Mouse (Mus musculus) olfactory bulb, adult 2 months (tissue): ENCODE data around the gene Mgat5. TPM values are rescaled to one million over a fixed set of nuclear protein-coding genes. Genes with fewer than 3 reads are reported as not detected.

Experiments
- H3K27ac ChIP-seq: fragments of 200-500 bp; 2 replicates; pipeline ENCODE4 v1.5.1; 2012; ENCODE audit warnings: low read depth, low read length; ENCODE audit not compliant: insufficient read depth
- H3K4me1 ChIP-seq: fragments of 200-500 bp; 2 replicates; pipeline ENCODE4 v1.6.1; 2012; ENCODE audit warnings: low read length; ENCODE audit not compliant: control insufficient read depth, insufficient read depth
- H3K4me3 ChIP-seq: fragments of 200-500 bp; 2 replicates; pipeline ENCODE4 v1.5.1; 2012; ENCODE audit warnings: mild to moderate bottlenecking, low read depth, low read length, moderate library complexity; ENCODE audit not compliant: insufficient read depth
- CTCF ChIP-seq: fragments of 200-500 bp; IDR thresholded peaks from 2 replicates; pipeline ENCODE4 v1.5.1; 2012; ENCODE audit warnings: low read depth, mild to moderate bottlenecking, low read length, moderate library complexity; ENCODE audit not compliant: insufficient read depth
- POLR2A ChIP-seq: fragments of 200-500 bp; IDR thresholded peaks from 2 replicates; pipeline ENCODE4 v1.6.1; 2012; ENCODE audit warnings: mild to moderate bottlenecking, low read depth, low read length, moderate library complexity; ENCODE audit not compliant: insufficient read depth
- WGBS: fragments of 180-500 bp; shearing (Covaris S2); methylation state at CpG from one replicate; pipeline ENCODE4 v1.1.7; 2018; 5-methylcytosine and 5-hydroxymethylcytosine counted together
- polyA plus RNA-seq: library from polyadenylated mRNA; stranded (reverse); fragments of >200 nt; gene quantifications from 2 replicates; pipeline ENCODE4 v1.2.4, GENCODE M21; 2012; ENCODE audit warnings: low replicate concordance; ENCODE audit not compliant: missing spikeins, insufficient read depth, insufficient read length

The Mgat5 gene
- polyA plus RNA-seq, 1 experiment = 101 TPM

DNA sequence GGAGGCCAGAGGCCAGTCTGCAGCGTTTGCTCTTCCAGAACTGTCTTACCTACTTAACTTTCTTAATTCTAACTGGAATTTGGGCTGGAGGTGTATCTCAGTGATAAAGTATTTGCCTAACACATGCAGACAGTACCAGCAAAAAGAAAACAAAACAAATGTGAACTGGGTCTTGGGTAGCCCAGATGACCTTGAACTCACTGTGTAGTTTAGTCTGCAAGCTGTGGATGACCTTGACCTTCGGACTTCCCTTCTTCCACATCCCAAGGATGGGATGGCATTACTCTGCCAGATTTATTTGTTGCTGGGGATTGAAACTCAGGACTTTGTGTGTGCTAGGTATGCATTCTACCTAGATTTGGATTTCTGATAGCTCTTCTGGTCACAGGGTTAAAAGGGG, 24.2 kb downstream of the Mgat5 start:
- TF ChIP-seq CTCF (no peak), POLR2A (no peak)
- no peaks in the 10 kb centered on the region for H3K4me1 ChIP-seq

DNA sequence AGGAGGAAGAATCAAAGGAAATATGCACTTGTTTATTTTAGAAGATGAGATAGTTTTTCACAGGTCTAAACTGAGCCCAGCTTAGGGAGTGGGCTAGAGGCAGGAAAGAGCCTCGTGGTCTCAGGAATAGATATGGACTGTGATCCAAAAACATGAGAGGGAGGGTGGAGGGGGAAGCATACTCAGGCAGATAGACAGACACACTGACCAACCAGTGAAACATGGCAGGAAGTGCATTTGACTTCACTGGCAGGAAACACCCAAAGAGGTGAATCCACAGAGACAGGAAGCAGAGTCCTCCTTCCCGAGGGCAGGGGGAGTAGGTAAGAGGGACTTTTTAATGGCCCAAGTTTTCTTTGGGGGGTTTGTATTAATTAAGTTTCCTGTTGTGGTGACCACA, 25.7 kb downstream of the Mgat5 start:
- H3K4me1 ChIP-seq = no peaks in the 10 kb centered on the region
- no peak overlapping the region for H3K4me3 ChIP-seq
- no peak overlapping the region for H3K27ac ChIP-seq
- WGBS = 75% methylated on average over 2 of the region's 2 CpGs
- no peak for TF ChIP-seq POLR2A
- no peak for TF ChIP-seq CTCF

More for the DNA sequence above, 24.2 kb downstream of the Mgat5 start:
- H3K4me3 ChIP-seq = no peak overlapping the region
- no peak overlapping the region for H3K27ac ChIP-seq
- 92% methylated on average over 2 of the region's 2 CpGs for WGBS

DNA sequence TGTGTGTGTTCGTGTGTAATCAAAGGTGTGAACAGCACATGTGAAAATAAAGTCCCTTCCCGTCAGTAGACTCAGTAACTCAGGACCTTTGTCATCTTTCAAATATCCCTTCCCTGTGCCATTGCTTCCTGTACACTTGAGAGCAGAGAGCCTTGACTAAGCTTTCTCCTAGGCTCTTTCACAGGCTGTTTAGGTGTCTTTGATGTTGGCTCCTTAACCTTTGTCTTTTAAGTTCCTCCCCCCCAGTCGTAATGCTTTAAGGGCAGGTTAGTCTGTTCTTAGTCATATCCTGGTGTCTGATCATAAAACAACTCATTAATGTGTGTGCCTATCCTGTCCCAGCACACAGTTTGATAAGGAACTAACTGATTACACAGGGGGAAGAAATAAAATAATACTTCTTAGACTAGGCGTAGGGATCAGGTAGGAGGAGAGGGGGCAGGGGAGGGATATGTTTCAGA, 28.4 kb downstream of the Mgat5 start:
- Histone ChIP-seq H3K4me3 (no peak overlapping the region), H3K27ac (no peak overlapping the region), H3K4me1 (no peaks in the 10 kb centered on the region)
- WGBS = 83% methylated on average over 4 of the region's 4 CpGs
- TF ChIP-seq POLR2A (no peak), CTCF (no peak)

DNA sequence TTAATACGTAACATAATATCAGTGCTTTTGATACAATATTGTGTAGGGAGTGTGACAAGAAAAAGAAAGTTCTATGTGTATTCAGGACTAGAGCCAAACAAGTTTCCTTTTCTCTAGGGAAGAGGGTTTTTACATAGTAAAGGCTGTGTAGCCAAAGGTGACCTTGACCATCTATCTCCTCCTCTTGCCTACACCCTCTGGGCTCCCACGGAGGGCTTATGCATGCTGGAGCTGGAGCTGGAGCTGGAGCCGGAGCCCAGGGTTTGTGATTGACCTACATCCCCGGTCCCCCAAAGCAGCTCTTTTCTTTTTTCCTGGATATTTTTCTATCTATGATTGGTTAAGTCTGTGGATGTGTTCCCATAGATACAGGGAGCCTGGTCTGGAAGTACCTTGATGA, 30.3 kb downstream of the Mgat5 start:
- TF ChIP-seq CTCF (no peak), POLR2A (no peak)
- Histone ChIP-seq H3K27ac (no peak overlapping the region), H3K4me3 (no peak overlapping the region), H3K4me1 (peaks cover 7% of the 10 kb centered on the region)
- WGBS = 68% methylated on average over 4 of the region's 4 CpGs

DNA sequence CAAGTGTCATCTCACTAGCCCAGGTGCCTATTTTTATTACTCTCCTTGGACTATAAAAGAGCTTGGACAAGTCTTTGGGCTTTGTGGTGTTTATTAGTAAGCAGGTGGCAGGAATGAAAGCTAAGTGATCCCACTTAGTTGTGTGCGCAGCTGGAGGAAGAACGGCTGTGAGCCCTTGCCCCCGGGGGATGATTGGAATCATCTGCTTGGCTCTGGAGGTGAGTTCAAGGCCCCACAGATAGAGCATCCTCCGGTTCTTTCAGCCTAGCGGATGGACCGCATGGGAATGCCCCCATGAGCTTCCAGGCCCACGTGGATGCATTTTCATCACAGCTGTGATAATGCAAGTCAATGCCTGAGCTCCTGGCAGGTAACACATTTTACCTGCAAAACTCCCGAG, 31.6 kb downstream of the Mgat5 start:
- TF ChIP-seq CTCF = no peak
- no peak for TF ChIP-seq POLR2A
- Histone ChIP-seq H3K4me1 (peaks cover 9% of the 10 kb centered on the region), H3K4me3 (no peak overlapping the region), H3K27ac (no peak overlapping the region)
- WGBS = 85% methylated on average over 8 of the region's 8 CpGs

DNA sequence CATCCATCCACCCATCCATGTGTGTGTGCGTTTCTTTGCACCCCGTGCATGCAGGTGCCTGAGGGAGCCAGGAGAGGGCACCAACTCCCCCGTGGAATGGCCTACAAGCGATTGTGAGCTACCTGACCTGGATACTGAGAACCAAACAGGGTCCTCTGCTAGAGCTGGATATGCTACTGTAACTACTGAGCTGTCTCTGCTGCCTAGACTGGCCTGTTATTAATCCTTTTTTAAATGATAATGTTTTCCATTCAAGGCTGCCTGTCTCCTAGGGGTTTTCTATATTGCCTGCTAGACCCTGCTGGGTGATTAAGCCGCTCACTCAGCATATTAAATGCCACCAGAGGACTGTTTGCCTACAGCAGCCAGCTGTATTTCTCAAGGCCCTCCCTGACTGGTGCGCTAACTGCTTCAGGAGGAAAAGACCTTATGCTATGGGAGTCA, 34.1 kb downstream of the Mgat5 start:
- 51% methylated on average over 6 of the region's 6 CpGs for WGBS
- Histone ChIP-seq H3K4me1 (peaks cover 12% of the 10 kb centered on the region), H3K27ac (no peak overlapping the region), H3K4me3 (no peak overlapping the region)
- no peak for TF ChIP-seq POLR2A
- TF ChIP-seq CTCF = peak; percentile 23; the same call in 1 of the 2 replicates

DNA sequence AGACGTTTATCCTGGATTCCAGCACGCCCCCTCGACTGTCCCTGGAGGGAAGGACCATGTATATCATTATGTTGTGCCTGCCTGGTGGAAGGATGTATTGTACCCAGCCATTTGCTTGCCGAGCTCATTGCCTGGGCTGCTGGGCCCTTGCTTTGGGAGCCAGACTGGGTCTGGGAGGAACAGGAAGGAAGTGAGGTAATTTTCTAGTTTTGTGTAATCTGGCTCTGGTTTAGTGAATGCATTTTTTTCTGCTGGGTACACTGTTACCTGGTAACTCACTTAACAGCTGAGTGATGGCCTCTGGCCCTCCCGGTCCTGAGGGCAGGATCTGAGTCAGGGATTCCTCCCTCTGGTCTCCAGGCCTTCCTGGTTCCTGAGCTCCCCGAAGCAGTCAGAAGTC, 35.1 kb downstream of the Mgat5 start:
- H3K4me3 ChIP-seq = no peak overlapping the region
- H3K4me1 ChIP-seq = peaks cover 12% of the 10 kb centered on the region
- no peak overlapping the region for H3K27ac ChIP-seq
- 40% methylated on average over 6 of the region's 6 CpGs for WGBS
- TF ChIP-seq CTCF (no peak), POLR2A (no peak)

DNA sequence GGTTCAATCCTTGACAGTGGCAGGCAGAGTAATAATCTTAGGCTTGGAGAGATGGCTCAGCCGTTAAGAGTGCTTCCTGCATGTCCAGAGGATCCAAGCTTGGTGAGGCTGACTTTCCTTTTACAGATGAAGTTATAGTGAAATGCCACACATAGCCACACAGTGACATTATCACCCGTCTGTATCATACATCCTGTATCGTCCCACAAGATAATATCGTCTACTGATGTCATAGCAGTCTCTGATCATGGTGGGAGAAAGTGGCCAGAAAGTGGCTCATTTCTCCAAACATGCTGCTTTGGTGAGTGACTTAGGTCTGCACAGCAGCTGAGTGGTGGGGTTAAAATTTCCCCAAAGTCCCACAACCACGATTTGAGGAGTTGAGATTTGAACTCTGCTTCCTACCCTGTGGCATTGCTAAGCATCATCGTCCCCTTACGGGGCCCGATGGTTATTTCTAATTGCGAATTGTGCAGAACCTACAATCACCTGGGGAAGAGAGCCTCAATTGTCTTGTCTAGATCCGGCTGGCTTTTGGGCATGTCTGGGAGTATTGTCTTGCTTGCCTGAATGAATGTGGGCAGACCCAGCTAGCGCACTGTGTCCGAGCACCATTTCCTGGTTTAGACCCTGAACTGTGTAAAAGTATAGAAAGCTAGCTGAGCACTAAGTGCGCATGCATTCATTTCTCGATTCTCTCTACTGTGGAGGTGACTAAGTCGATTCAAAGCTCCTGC, 37.5 kb downstream of the Mgat5 start:
- H3K27ac ChIP-seq = no peak overlapping the region
- no peak overlapping the region for H3K4me3 ChIP-seq
- TF ChIP-seq POLR2A (no peak), CTCF (no peak)
- WGBS = 72% methylated on average over 15 of the region's 15 CpGs
- H3K4me1 ChIP-seq = peaks cover 12% of the 10 kb centered on the region

DNA sequence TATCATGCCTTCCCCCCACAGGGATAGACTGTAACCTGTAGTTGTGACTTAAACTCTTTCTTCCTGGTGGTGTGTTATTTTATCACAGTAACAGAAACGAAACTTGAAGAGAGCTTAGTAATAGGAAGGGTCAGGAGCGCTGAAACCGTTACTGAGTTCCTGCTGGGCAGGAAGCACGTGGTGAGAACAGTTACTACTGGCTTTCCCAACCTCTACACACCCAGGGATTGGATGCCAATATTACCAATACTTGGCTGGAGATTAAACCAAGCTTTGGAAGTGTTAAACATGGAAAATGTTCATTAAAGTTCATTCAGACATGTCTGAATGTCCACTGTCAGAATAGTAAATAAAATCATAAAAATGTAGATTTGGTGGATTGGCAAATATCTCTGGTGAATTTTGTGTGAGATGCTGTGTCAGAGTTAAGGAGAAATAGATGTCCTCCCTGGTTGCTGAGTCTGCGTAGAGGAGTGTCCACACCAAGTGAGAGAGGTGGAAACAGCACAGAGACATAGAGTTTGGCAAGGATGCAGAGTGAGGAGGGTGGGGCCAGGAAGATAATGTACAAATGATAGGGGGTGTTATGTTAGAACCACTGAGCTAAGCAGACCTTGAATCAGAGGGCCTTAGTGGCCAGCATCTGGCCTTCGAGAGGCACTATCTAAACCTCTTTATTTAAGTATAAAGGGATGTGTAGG, 38.2 kb downstream of the Mgat5 start:
- Histone ChIP-seq H3K27ac (no peak overlapping the region), H3K4me1 (peaks cover 12% of the 10 kb centered on the region), H3K4me3 (no peak overlapping the region)
- TF ChIP-seq POLR2A (no peak), CTCF (no peak)
- WGBS = 78% methylated on average over 6 of the region's 6 CpGs
